Mouse (Mus musculus) brain, adult 2 months (tissue): ENCODE measurements around the gene Gpr19.
A peak's percentile ranks its signal among the peaks of the same experiment; 100 is the strongest.

Experiments used
- DNase-seq: peaks from one replicate; pipeline ENCODE4 v3.0.0; 2011; ENCODE audit warnings: low read depth, low spot score

The Gpr19 gene

GRCm38 (mm10) chr6:134849461-134849860 lies 48.9 kb downstream of the Gpr19 start:
- DNase-seq: no peak

GRCm38 (mm10) chr6:134848197-134848890 lies 50.0 kb downstream of the Gpr19 start:
- peak; percentile 77 for DNase-seq

- peak; percentile 44 for DNase-seq
These were observed 50.8 kb downstream of the Gpr19 start for GRCm38 (mm10) chr6:134847550-134847949.

GRCm38 (mm10) chr6:134846308-134846707 lies 52.1 kb downstream of the Gpr19 start:
- no peak for DNase-seq

- no peak for DNase-seq
These were observed 52.7 kb downstream of the Gpr19 start for GRCm38 (mm10) chr6:134845726-134846125.

GRCm38 (mm10) chr6:134840346-134840745 lies 58.0 kb downstream of the Gpr19 start:
- DNase-seq: no peak

- no peak for DNase-seq
These were observed 60.3 kb downstream of the Gpr19 start for GRCm38 (mm10) chr6:134838111-134838510.

- no peak for DNase-seq
These were observed 63.7 kb downstream of the Gpr19 start for GRCm38 (mm10) chr6:134834585-134835251.

- peak; percentile 40 for DNase-seq
These were observed 67.6 kb downstream of the Gpr19 start for GRCm38 (mm10) chr6:134830776-134831175.

- peak; percentile 100 for DNase-seq
These were observed 68.3 kb downstream of the Gpr19 start, which contains the start of gene Crebl2 for GRCm38 (mm10) chr6:134829786-134830700. Crebl2 (plus strand) TSS chr6:134830154.

GRCm38 (mm10) chr6:134822844-134823243 lies 75.5 kb downstream of the Gpr19 start:
- DNase-seq: no peak

- no peak for DNase-seq
These were observed 78.0 kb downstream of the Gpr19 start for GRCm38 (mm10) chr6:134820411-134820810.

- DNase-seq: peak; percentile 21
These were observed 78.6 kb downstream of the Gpr19 start for GRCm38 (mm10) chr6:134819741-134820140.
